Mouse (Mus musculus) embryo, embryonic 10 days (tissue): ENCODE data around the gene Hbq1b.

Experiments
- DNase-seq: peaks from one replicate; pipeline ENCODE4 v3.0.0-alpha.2; 2015; ENCODE audit warnings: low spot score

Hbq1b gene

GRCm38 (mm10) chr11:32286695-32287492 lies at the start of gene Hbq1b:
Gene Hbq1b (plus strand): TSS chr11:32286965.
- DNase-seq = peak; percentile 59

GRCm38 (mm10) chr11:32237411-32237795 lies 49.4 kb upstream of the Hbq1b start:
- no peak for DNase-seq

GRCm38 (mm10) chr11:32238093-32238860 lies 48.5 kb upstream of the Hbq1b start:
- peak; percentile 74 for DNase-seq

DNA sequence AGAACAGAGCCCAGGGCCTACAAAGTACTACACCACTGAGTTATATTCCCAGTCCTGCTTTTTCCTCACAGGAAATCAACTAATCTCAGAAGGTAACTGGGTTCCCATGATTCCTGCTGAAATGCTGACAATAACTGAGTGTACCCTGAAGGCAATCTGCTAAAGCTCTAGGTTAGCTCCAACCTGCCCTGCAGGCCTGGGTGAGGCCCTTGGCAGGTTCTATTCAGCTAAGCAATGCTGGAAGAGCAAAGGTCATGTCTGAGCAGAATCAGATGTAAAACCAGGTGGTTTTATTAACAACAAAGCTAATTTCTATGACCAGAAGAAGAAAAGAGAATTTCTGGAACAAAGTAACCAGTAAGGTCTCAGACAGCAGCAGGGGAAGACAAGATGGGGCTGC lies 45.4 kb upstream of the Hbq1b start:
- DNase-seq = no peak

- DNase-seq = no peak
These were observed 44.6 kb upstream of the Hbq1b start for GRCm38 (mm10) chr11:32242209-32242608.

- no peak for DNase-seq
These were observed 43.4 kb upstream of the Hbq1b start for GRCm38 (mm10) chr11:32243205-32243955.

DNA sequence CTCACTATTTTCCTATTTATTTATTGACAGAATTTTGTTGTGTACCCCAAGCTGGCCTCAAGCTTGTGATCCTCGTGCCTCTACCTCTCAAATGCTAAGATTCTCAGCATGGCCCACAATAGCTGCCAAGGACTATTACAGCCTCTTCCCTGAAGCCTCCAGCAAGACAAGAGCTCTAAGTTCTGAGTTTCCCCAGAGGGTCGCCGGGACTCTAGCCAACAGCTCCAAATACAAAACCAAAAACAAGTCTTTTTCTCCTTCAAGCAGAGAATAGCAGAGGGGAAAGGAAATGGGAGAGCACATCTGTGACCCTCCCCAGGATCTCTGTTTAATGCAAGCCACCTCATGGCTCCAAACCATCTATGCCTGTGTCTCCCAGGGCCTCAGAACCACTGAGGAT lies 42.7 kb upstream of the Hbq1b start:
- no peak for DNase-seq

GRCm38 (mm10) chr11:32244617-32245016 lies 42.1 kb upstream of the Hbq1b start:
- no peak for DNase-seq

GRCm38 (mm10) chr11:32245614-32246013 lies 41.2 kb upstream of the Hbq1b start:
- peak; percentile 34 for DNase-seq

- no peak for DNase-seq
These were observed 39.7 kb upstream of the Hbq1b start for GRCm38 (mm10) chr11:32247068-32247467.

DNA sequence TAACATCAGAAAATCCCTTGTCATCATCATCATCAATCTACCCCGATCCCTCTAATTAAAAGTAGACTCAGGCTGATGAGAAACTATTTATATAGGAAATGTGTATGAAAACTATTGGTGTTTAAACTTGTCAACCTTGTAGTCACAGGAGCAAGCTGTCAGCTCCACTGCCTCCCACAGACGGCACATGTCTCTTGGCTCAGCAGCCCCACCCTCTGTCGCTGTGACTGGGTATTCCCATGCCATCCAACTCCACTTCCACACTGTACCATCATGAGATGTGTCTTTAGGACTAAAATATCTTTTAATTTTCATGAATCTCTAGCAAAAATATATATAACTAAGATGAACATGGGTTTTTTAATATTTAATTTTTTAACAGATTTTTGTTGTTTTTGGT lies 38.4 kb upstream of the Hbq1b start:
- no peak for DNase-seq

GRCm38 (mm10) chr11:32250880-32251763 lies 35.6 kb upstream of the Hbq1b start:
- DNase-seq = no peak

GRCm38 (mm10) chr11:32253121-32253520 lies 33.6 kb upstream of the Hbq1b start:
- no peak for DNase-seq

DNA sequence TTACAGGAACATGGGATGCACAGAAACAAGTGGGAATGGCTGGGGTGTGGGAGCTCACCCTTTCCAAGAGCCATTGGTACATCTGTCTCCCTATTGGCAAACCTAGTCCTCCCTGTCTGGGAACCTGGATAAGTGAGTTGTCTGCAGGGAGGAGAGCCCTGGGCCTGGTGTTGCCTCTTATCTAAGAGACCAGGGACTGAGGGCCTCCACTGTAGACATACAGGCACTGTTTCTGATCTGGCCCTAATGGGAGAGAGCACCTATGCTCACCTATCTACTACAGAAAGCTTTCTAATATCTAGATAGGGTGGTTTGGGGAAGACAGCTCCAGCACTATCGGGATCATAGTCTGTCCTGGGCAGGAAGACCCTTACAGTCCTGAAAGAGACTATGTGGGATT lies 30.6 kb upstream of the Hbq1b start:
- DNase-seq = no peak

DNA sequence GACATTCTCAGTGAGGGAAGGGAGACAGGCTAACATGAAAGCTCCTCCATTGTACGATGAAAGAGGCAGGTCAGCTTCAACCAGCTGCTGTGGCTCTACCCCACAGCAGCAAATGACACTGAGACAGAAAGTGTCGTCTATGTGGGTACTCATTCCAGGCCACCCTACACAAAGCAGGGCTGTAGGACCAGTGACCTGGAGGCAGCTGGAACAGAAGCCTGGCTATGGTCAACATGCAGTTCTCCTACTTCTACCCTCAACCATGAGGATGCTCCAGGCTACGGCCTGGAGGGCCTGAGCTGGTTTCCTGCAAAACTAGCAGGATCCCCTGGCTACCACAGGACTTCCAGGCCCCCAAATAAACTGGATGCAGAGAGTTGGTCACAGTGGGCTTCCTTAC lies 30.2 kb upstream of the Hbq1b start:
- no peak for DNase-seq

GRCm38 (mm10) chr11:32262674-32263415 lies 23.9 kb upstream of the Hbq1b start:
- DNase-seq = peak; percentile 73

- DNase-seq = no peak
These were observed 21.5 kb upstream of the Hbq1b start for GRCm38 (mm10) chr11:32265117-32265738.

- no peak for DNase-seq
These were observed 20.6 kb upstream of the Hbq1b start for GRCm38 (mm10) chr11:32266194-32266593.

DNA sequence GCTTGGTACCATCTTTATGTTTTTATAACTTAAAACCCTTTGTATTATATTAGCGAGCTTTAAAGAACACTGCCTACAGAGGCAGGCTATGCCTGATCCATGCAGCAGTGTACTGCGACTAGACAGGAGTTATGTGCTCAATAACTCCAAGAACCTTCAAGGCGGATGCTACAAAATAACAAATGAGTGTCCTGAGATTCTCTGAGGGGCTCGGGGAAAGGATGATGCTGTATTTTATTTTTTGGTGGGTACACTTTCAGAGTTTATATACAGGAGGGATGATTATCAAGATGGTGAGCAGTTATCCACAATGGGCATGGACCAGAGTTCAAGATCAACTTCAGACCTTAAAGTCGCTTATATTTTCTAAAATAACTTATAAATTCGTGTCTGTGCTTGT lies 20.0 kb upstream of the Hbq1b start:
- no peak for DNase-seq

- DNase-seq = peak; percentile 96
These were observed 19.4 kb upstream of the Hbq1b start, which contains the start of gene Nprl3 for GRCm38 (mm10) chr11:32267188-32267884. Gene Nprl3 (minus strand): TSS chr11:32267707.
